Mouse (Mus musculus): ENCODE data around the gene Cnnm1.

Cnnm1 gene

DNA sequence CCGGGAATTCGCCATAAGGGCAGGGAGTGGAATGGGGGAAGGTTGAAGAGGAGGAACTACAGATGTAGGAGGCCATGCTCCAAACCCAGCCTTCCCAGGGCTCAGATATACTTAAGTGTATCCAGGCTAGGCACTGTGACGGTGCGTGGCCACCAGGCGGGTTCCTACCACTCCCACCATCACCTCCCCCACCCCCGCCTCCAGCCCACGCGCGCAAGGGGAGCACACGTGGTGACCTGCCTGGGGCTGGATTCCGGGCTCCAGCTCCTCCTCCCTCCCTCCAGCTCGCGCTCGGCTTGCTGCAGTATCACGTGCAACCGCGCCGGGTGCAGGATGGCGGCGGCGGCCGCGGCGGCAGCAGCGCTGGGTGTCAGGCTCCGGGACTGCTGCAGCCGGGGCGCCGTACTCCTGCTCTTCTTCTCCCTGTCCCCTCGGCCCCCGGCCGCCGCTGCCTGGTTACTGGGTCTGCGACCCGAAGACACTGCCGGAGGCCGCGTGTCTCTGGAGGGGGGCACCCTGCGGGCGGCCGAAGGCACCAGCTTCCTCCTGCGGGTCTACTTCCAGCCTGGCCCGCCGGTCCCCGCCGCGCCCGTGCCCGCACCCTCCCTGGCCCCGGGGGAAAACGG, at the start of gene Cnnm1:
Gene Cnnm1, plus strand, starts transcription at position 325 of the 626 bp plus-strand sequence.
- DNase-seq: peak; percentile 70

DNA sequence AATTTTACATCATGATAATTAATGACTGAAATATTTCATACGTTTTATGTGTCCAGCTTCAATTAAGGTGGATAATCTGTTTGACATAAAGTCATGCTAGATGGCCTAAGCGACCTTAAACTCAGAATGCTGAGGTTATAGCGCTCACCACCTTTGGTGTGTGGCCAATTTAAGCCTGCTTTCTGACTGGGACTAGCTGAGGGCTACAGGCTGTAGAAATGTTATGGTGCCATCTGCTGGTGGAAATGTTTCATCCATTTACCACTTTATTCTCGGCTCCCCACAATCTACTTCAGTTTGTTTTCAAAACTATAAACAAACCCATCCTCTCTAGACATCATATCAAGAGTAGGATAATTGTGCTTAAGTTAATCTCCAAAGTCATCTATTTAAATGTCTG, 43.9 kb upstream of the Cnnm1 start:
- DNase-seq: peak; percentile 59

DNA sequence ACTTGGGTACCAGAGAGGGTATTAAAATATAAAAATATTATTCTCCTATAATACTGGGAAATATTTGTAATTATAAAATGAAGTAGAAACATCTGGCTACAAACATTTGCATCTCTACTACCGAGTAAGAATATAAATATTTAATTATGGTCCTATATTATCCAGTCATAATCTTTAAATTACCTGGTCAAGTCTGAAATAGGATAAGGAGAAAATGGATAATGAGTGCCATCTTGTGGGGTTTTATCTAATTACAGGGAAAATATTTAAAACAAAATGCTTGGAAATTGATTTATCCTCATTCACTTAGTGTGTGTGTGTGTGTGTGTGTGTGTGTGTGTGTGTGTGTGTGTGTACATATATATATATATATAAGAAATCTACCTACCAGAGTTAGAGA, 33.1 kb upstream of the Cnnm1 start:
- no peak for DNase-seq

DNA sequence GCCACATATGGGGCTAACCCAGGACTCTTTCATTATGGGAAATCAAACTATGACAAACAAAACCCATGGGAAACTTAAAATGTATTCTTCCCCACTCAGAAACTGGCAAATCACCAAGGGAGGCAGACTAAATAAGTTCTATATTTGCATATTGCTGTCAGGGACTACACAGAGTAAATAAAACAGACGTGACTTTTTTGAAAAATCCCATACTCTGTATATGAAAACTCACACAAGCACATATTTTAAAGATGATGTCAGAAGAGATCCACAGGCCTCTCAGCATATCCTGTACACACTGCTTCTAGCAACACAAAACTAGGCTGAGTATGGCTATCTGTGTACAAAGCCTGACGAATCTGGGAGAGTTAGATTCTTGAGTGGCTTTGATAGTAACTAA, 24.7 kb upstream of the Cnnm1 start:
- no peak for DNase-seq

- no peak for DNase-seq
These were observed 19.7 kb upstream of the Cnnm1 start for GRCm38 (mm10) chr19:43420506-43420905.

DNA sequence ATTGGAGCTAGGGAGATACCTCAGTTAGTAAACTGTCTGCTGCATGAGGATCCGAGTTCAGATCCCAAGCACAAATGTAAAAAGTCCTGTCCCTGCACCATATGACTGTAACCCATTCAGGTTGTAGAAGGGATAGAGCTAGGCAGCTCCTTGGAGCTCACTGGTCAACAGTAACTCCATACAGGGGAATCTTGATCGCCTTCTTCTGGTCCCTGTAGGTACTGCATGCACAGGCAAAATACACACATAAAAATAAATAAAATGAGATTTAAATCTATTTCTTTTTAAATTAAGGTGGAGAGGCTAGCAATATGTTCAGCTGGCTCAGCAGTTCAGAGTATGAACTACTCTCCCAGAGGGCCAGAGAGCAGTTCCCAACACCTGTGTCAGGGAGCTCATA, 16.2 kb upstream of the Cnnm1 start:
- DNase-seq: no peak

DNA sequence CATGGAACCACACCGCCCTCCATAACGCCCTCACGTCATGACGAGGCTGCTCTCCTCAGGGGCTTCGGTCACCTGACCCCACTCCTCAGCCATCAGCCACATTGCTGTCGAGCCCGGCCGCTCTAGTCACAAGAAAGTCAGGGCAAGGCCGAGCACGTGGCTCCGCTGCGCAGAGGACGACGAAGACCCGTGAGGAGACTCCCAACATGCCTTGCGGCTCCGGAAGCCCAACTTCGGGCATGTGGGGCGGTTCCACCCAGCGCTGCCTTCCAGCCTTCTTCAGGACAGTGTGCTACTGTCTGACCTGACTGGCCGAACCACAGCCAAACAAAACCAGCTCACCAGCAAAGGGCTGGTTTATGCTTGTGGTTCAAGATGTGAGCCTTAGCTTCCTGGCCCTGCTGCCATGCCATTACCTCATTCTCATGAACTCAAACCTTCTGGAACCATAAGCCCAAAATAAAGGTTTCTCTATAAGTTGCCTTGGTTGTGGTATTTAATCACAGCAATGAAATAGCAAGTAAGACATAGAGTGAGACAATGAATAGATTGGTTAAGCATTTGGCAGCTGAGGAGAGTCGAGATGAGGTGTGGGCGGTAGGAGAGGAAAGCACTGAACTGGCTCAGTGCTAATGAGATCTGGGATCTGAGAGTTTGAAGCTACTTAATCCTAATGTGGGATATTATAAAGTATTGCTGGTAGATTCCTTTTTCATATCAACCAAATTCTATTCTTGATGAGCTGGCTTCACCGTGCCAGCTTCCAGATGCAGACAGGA, 12.6 kb upstream of the Cnnm1 start:
- no peak for DNase-seq

GRCm38 (mm10) chr19:43439246-43439645, 990 bp upstream of the Cnnm1 start:
- no peak for DNase-seq

DNA sequence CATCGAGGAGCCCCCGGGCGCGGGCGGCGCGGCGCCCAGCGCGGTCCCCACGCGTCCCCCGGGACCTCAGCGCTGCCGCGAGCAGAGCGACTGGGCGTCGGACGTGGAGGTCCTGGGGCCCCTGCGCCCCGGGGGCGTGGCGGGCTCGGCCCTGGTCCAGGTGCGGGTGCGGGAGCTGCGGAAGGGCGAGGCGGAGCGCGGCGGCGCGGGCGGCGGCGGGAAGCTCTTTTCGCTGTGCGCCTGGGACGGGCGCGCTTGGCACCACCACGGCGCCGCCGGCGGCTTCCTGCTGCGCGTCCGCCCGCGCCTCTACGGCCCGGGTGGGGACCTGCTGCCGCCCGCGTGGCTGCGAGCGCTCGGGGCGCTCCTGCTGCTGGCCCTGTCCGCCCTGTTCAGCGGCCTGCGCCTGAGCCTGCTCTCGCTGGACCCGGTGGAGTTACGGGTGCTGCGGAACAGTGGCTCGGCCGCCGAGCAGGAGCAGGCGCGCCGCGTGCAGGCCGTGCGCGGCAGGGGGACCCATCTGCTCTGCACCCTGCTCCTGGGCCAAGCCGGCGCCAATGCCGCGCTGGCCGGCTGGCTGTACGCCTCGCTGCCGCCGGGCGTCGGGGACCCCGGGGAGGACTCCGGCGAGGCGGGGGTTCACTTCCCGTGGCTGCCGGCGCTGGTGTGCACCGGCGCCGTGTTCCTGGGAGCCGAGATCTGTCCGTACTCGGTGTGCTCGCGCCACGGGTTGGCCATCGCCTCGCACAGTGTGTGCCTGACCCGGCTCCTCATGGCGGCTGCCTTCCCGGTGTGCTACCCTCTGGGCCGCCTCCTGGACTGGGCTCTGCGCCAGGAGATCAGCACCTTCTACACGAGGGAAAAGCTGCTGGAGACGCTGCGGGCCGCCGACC, 778 bp downstream of the Cnnm1 start:
- DNase-seq: peak; percentile 64

DNA sequence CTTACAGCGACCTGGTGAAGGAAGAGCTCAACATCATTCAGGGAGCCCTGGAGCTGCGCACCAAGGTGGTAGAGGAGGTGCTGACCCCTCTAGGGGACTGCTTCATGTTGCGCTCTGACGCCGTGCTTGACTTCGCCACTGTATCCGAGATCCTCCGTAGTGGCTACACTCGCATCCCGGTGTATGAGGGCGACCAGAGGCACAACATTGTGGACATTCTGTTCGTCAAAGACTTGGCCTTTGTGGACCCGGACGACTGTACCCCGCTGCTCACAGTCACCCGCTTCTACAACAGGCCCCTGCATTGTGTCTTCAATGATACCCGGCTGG, 1.4 kb downstream of the Cnnm1 start:
- no peak for DNase-seq

DNA sequence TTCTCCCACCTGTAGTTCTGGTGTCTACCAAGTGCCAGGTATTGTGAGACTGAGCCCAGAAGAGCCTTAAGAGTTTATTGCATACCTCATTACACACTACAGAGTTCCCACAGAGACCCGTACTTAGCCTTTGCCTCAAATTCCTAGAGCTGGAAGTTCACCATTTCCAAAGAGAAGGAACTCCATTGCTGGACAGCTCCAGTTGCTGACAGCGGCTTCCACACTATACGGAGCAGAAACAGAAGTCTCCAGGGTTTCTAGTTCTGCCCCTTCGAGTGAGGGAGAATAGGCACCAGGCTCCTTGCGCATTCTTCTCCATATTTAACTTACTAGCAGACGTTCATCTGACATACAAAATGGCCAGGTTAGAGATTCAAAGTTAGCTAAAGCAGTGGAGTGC, 2.0 kb downstream of the Cnnm1 start:
- DNase-seq: no peak

DNA sequence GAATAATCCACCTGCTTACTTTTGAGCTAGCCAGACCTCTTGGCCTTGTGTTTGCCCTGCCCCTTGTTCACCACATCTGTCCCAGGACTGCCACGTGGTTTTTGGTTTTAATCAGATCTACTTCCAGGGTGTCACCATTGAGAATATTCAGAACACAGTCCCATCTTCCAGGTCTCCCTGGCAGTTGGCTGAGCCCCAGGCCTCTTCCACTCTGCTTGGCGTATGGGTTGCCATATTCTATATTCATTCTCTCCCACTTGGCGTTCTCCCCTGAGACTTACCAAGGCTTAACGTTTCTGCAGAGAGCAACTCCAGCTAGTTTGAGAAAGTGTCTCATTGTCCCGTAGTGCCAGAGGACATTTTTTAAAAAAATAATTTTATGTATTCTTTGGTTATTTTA, 2.7 kb downstream of the Cnnm1 start:
- DNase-seq: no peak

- no peak for DNase-seq
These were observed 4.5 kb downstream of the Cnnm1 start for GRCm38 (mm10) chr19:43444636-43445205.

DNA sequence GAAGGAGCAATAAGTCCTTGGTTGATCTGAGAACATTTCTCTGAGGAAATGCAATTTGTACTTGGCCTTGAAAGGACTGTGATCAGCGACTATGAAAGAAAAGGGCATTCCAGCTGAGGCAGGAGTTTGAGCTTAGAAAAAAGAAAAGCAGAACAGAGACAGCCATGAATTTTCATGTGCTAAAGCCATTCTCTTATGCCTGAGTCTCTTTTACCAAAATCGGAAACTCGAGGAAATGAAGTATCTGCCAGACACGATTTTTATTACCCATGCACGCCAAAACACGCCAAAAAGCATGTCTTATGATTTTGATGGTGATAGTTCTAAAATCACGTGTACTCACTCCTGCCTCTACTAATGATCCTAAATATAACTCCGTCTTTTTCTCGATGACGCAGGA, 11.3 kb downstream of the Cnnm1 start:
- DNase-seq: no peak

GRCm38 (mm10) chr19:43452176-43452575, 11.9 kb downstream of the Cnnm1 start:
- DNase-seq: peak; percentile 38

DNA sequence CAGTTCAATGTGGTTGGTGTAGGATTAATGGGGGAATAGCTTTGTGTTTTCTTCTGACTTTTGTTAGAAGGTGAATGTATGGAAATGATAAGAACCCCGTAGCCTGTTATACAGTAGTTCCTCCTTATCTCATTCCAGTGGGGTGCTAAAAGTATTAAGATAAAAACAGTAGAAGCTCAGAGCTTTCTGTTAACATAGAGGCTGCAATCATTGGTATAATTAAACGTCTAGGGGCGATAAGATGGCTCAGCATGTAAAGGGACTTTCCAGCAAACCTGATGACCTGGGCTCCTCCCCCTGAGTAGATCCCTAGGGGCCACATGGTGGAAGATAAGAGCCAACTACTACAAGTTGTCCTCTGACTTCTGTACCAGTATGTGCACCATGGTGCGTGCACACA, 12.8 kb downstream of the Cnnm1 start:
- DNase-seq: no peak

GRCm38 (mm10) chr19:43459948-43460347, 19.7 kb downstream of the Cnnm1 start:
- DNase-seq: no peak

GRCm38 (mm10) chr19:43460481-43460880, 20.2 kb downstream of the Cnnm1 start:
- DNase-seq: no peak

DNA sequence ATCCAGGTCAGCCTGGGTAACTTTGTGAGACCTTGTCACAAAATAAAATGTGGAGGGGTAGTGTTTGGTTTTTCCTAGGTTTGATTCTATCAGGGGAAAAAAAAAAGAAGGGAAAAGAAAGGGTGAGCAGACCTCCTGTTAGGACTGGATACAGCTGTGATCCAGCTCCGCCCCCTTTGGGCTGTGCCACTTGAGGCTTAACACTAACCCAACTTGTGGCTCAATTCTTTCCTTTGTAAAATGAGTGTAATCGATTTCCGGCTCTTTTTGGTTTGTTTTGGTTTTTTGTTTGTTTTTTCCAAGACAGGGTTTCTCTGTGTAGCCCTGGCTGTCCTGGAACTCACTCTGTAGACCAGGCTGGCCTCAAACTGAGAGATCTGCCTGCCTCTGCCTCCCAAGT, 21.9 kb downstream of the Cnnm1 start:
- no peak for DNase-seq

DNA sequence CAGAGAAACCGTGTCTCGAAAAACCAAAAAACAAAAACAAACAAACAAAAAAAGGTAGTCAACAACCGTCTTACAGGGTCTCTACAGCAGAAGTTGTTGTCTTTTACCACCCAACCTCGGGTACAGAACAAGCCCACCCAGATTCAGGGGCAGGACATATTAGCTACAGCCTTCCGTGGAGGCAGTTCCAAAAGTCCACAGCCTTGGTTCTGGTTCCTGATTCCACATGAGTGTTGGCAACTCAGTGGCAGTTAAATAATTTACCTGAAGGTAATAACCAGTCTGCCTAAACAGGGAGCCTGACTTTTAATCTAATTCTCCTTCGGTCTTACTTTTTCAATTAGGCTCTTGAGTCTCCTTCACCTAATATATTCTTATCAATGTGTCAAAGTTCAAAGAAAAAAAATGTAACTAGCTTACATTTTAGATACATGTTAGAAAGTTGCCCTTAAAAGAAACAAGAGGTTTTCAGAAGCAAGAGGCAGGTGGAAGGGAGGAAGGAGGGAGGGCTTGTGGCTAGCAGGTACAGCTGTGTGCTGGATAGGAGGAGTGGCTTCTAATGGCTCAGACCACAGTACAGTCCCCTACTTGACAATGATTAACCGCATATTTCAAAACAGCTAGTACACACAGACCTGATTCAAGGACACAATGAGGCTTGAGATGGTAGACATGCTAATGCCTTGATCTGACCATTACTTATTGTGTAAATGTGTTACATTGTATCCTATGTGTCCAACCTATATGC, 23.5 kb downstream of the Cnnm1 start:
- DNase-seq: peak; percentile 93

DNA sequence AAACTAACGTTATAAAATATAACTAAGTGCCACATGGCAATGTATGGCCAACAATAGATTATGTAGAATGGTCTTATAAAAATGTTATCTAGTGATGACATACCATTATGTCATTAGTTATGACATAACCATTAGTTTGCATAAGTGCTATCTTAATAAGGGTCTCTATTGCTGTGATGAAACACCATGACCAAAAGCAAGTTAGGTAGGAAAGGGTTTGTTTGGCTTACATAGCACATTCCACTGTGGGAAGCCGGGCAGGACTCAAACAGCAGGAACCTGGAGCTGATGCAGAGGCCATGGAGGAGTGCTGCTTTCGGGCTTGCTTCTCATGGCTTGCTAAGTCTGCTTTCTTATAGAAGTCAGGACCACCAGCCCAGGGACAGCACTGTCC, 24.1 kb downstream of the Cnnm1 start:
- peak; percentile 40 for DNase-seq

DNA sequence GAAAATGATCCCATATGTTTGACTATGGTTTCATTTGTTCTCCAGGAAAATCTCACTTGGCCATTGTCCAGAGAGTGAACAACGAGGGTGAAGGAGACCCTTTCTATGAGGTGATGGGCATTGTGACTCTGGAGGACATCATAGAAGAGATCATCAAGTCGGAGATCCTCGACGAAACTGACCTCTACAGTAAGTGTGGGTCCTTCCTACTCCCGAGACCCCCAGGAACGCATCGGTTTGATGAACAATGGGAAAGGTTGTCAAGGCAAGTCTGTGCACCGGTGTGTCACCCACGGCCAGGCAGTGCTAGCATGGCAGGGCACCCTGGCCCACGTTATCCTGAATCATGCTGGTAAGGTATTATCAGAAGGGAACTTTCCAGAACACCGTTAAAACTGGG, 24.8 kb downstream of the Cnnm1 start:
- no peak for DNase-seq

All from kidney, adult 9 months (tissue).